ENCODE assay signal across 18 mouse cellular contexts in genomic region chr5:131596591-131596990, GRCm38 (mm10).
A peak's percentile ranks its signal among the peaks of the same experiment; 100 is the strongest.
DNase-seq lines count a peak whose midpoint lies in the region; ATAC-seq lines count a peak whose summit lies in the region.
"Had no signal": no experiment of that assay in that cellular context is flagged by ENCODE, and none has a peak within 500 bp of the region (broad histone marks: within the 10 kb centered on the region; RNA-seq: fewer than 3 reads in every experiment).

No protein-coding gene starts in this region.

- no peaks in the 10 kb centered on the region for H3K36me3 ChIP-seq in neural tube, embryonic 15.5 days
- no peaks in the 10 kb centered on the region for H3K36me3 ChIP-seq in hindbrain, embryonic 12.5 days
- H3K36me3 ChIP-seq in midbrain, embryonic 13.5 days: no peaks in the 10 kb centered on the region
- H3K36me3 ChIP-seq in heart, embryonic 12.5 days: no peaks in the 10 kb centered on the region
- H3K36me3 ChIP-seq: limb, embryonic 15.5 days had no signal

- H3K4me1 ChIP-seq in neural tube, embryonic 15.5 days: peaks cover 44% of the 10 kb centered on the region
- peaks cover 58% of the 10 kb centered on the region for H3K4me1 ChIP-seq in hindbrain, embryonic 12.5 days
- H3K4me1 ChIP-seq in midbrain, embryonic 13.5 days (replicated peaks): peaks cover 79% of the 10 kb centered on the region
- peaks cover 12% of the 10 kb centered on the region for H3K4me1 ChIP-seq in heart, embryonic 12.5 days (replicated peaks)
- H3K4me1 ChIP-seq: megakaryocyte, embryonic 14.5 days had no signal

- no peak overlapping the region for H3K4me3 ChIP-seq in neural tube, embryonic 15.5 days (replicated peaks)
- no peak overlapping the region for H3K4me3 ChIP-seq in hindbrain, embryonic 12.5 days
- no peak overlapping the region for H3K4me3 ChIP-seq in midbrain, embryonic 13.5 days (replicated peaks)
- no peak overlapping the region for H3K4me3 ChIP-seq in heart, embryonic 12.5 days
- H3K4me3 ChIP-seq: embryonic facial prominence, embryonic 15.5 days; limb, embryonic 15.5 days; megakaryocyte, embryonic 14.5 days had no signal

- ATAC-seq in neural tube, embryonic 15.5 days (ENCODE audit: low FRiP score): no peak
- peak; percentile 30; the same call in 1 of the 2 replicates for ATAC-seq in hindbrain, embryonic 12.5 days (ENCODE audit: low FRiP score)
- ATAC-seq in midbrain, embryonic 13.5 days: peak; percentile 6; the same call in 1 of the 2 replicates
- no peak for ATAC-seq in heart, embryonic 12.5 days (ENCODE audit: insufficient number of reproducible peaks, low FRiP score)

- WGBS in neural tube, embryonic 15.5 days: 6% methylated on average over 10 of the region's 10 CpGs
- WGBS in hindbrain, embryonic 12.5 days: 2% methylated on average over 10 of the region's 10 CpGs
- WGBS in midbrain, embryonic 13.5 days: 0% methylated on average over 10 of the region's 10 CpGs
- WGBS in heart, embryonic 12.5 days: 3% methylated on average over 10 of the region's 10 CpGs

- no peak overlapping the region for H3K9ac ChIP-seq in neural tube, embryonic 15.5 days (replicated peaks)
- no peak overlapping the region for H3K9ac ChIP-seq in hindbrain, embryonic 12.5 days
- H3K9ac ChIP-seq in midbrain, embryonic 13.5 days (replicated peaks): peak overlapping the region; percentile 33; the same call in 1 of the 2 replicates
- no peak overlapping the region for H3K9ac ChIP-seq in heart, embryonic 12.5 days
- H3K9ac ChIP-seq: embryonic facial prominence, embryonic 15.5 days; limb, embryonic 15.5 days; lung, embryonic 14.5 days had no signal

- no peak overlapping the region for H3K27ac ChIP-seq in neural tube, embryonic 15.5 days (replicated peaks)
- peak overlapping the region; percentile 71 for H3K27ac ChIP-seq in hindbrain, embryonic 12.5 days
- H3K27ac ChIP-seq in midbrain, embryonic 13.5 days: peak overlapping the region; percentile 77
- no peak overlapping the region for H3K27ac ChIP-seq in heart, embryonic 12.5 days (ENCODE audit: poor library complexity, severe bottlenecking)
- H3K27ac ChIP-seq: embryonic facial prominence, embryonic 15.5 days; limb, embryonic 15.5 days had no signal

- peak; percentile 51 for DNase-seq in neural tube, embryonic 10.5 days (ENCODE audit: extremely low spot score, low spot score)
- DNase-seq in kidney, postnatal 14 days: no peak
- DNase-seq in spleen, postnatal 36 days (ENCODE audit: low spot score in 2 of 2): no peak
- DNase-seq in urinary bladder, postnatal 36 days (ENCODE audit: low spot score in 2 of 2): no peak
- DNase-seq: adrenal gland, adult 8-10 months; B cell, adult 2 months; cerebellum, adult 8-10 months; kidney, adult 18-20 months; kidney, postnatal 4 days; lung, embryonic 14.5 days; right cerebral cortex, postnatal 14 days had no signal

- H3K27me3 ChIP-seq in neural tube, embryonic 15.5 days (replicated peaks): no peaks in the 10 kb centered on the region
- H3K27me3 ChIP-seq in hindbrain, embryonic 12.5 days: peaks cover 28% of the 10 kb centered on the region
- H3K27me3 ChIP-seq in midbrain, embryonic 13.5 days: peaks cover 36% of the 10 kb centered on the region
- H3K27me3 ChIP-seq in heart, embryonic 12.5 days (replicated peaks): peaks cover 27% of the 10 kb centered on the region

- no peaks in the 10 kb centered on the region for H3K9me3 ChIP-seq in neural tube, embryonic 15.5 days (replicated peaks)
- H3K9me3 ChIP-seq in hindbrain, embryonic 12.5 days (replicated peaks): no peaks in the 10 kb centered on the region
- no peaks in the 10 kb centered on the region for H3K9me3 ChIP-seq in midbrain, embryonic 13.5 days
- no peaks in the 10 kb centered on the region for H3K9me3 ChIP-seq in heart, embryonic 12.5 days (replicated peaks)
- H3K9me3 ChIP-seq: embryonic facial prominence, embryonic 15.5 days; limb, embryonic 15.5 days; megakaryocyte, embryonic 14.5 days had no signal

- H3K4me2 ChIP-seq in neural tube, embryonic 15.5 days: no peak overlapping the region
- H3K4me2 ChIP-seq in hindbrain, embryonic 12.5 days (replicated peaks): peak overlapping the region; percentile 7; the same call in 1 of the 2 replicates
- peak overlapping the region; percentile 30 for H3K4me2 ChIP-seq in midbrain, embryonic 13.5 days (replicated peaks)
- no peak overlapping the region for H3K4me2 ChIP-seq in heart, embryonic 12.5 days
- H3K4me2 ChIP-seq: embryonic facial prominence, embryonic 15.5 days; limb, embryonic 15.5 days; lung, embryonic 14.5 days had no signal

Comparison
In these comparisons a context has a peak if more than half of its experiments do, and no peak if none do; other contexts are left out.
1. ATAC-seq: peak in hindbrain, embryonic 12.5 days (single experiment) and midbrain, embryonic 13.5 days (single experiment); none in neural tube, embryonic 15.5 days (single experiment) and heart, embryonic 12.5 days (single experiment).
2. H3K27ac ChIP-seq: peak in hindbrain, embryonic 12.5 days (single experiment) and midbrain, embryonic 13.5 days (single experiment); none in neural tube, embryonic 15.5 days (single experiment) and heart, embryonic 12.5 days (single experiment).
3. H3K4me2 ChIP-seq: peak in hindbrain, embryonic 12.5 days (single experiment) and midbrain, embryonic 13.5 days (single experiment); none in neural tube, embryonic 15.5 days (single experiment) and heart, embryonic 12.5 days (single experiment).